Mouse (Mus musculus) forebrain, embryonic 10.5 days (tissue): Measurements from ENCODE around the gene Pou3f1. TPM values are rescaled to one million over a fixed set of nuclear protein-coding genes. Genes with fewer than 3 reads are reported as not detected.

Experiments
- DNase-seq: peaks from one replicate; pipeline ENCODE4 v3.0.0-alpha.2; 2017; ENCODE audit warnings: low spot score; ENCODE audit errors: extremely low spot score
- H3K27ac ChIP-seq: fragments of 300-500 bp; sonication (generic); 2 replicates; pipeline ENCODE4 v1.5.1; 2016; ENCODE audit warnings: mild to moderate bottlenecking
- H3K27me3 ChIP-seq: fragments of 300-500 bp; sonication (generic); 2 replicates; pipeline ENCODE4 v1.6.1; 2016; ENCODE audit warnings: mild to moderate bottlenecking; ENCODE audit not compliant: poor library complexity, severe bottlenecking
- H3K36me3 ChIP-seq: fragments of 300-500 bp; sonication (generic); replicated peaks from 2 replicates; pipeline ENCODE4 v1.6.1; 2016; ENCODE audit warnings: mild to moderate bottlenecking, moderate library complexity
- H3K4me1 ChIP-seq: fragments of 300-500 bp; sonication (generic); 2 replicates; pipeline ENCODE4 v1.6.1; 2016
- H3K4me3 ChIP-seq: fragments of 300-500 bp; sonication (generic); 2 replicates; pipeline ENCODE4 v1.5.1; 2016; ENCODE audit warnings: mild to moderate bottlenecking, moderate library complexity
- H3K9me3 ChIP-seq: fragments of 300-500 bp; sonication (generic); 2 replicates; pipeline ENCODE4 v1.6.1; 2016; ENCODE audit warnings: mild to moderate bottlenecking, moderate library complexity
- WGBS: fragments of 180-500 bp; shearing (Covaris S2); methylation state at CpG from one replicate; pipeline ENCODE4 v1.1.7; 2016; 5-methylcytosine and 5-hydroxymethylcytosine counted together
- polyA plus RNA-seq: library from polyadenylated mRNA; unstranded; fragments of >200 nt; fragmentation: Nextera tagmentation; extraction: Ambion mirVana; gene quantifications from 2 replicates; pipeline ENCODE4 v1.2.1, GENCODE M21; 2016

The Pou3f1 gene
- polyA plus RNA-seq, 1 experiment from 2014 or later: 3.0 TPM

GRCm38 (mm10) chr4:124675958-124676357 lies 19.4 kb downstream of the Pou3f1 start:
- H3K36me3 ChIP-seq: peaks cover 49% of the 10 kb centered on the region
- DNase-seq: no peak
- H3K9me3 ChIP-seq: no peaks in the 10 kb centered on the region
- H3K4me3 ChIP-seq: no peak overlapping the region
- H3K4me1 ChIP-seq: peaks cover 38% of the 10 kb centered on the region
- no peak overlapping the region for H3K27ac ChIP-seq
- peaks cover 39% of the 10 kb centered on the region for H3K27me3 ChIP-seq
- WGBS: 89% methylated on average over 6 of the region's 6 CpGs

GRCm38 (mm10) chr4:124682270-124682669 lies 25.7 kb downstream of the Pou3f1 start:
- H3K4me3 ChIP-seq: no peak overlapping the region
- no peaks in the 10 kb centered on the region for H3K27me3 ChIP-seq
- H3K27ac ChIP-seq: no peak overlapping the region
- 70% methylated on average over 7 of the region's 7 CpGs for WGBS
- H3K9me3 ChIP-seq: no peaks in the 10 kb centered on the region
- H3K4me1 ChIP-seq: no peaks in the 10 kb centered on the region
- no peak for DNase-seq
- H3K36me3 ChIP-seq: peaks cover 97% of the 10 kb centered on the region

- H3K4me1 ChIP-seq: no peaks in the 10 kb centered on the region
- H3K9me3 ChIP-seq: no peaks in the 10 kb centered on the region
- WGBS: 95% methylated on average over 4 of the region's 4 CpGs
- DNase-seq: no peak
- no peaks in the 10 kb centered on the region for H3K27me3 ChIP-seq
- peaks cover 97% of the 10 kb centered on the region for H3K36me3 ChIP-seq
- H3K4me3 ChIP-seq: no peak overlapping the region
- no peak overlapping the region for H3K27ac ChIP-seq
These were observed 26.9 kb downstream of the Pou3f1 start for GRCm38 (mm10) chr4:124683474-124683873.

- Histone ChIP-seq H3K9me3 (no peaks in the 10 kb centered on the region), H3K36me3 (peaks cover 93% of the 10 kb centered on the region), H3K4me3 (no peak overlapping the region), H3K4me1 (no peaks in the 10 kb centered on the region), H3K27ac (no peak overlapping the region), H3K27me3 (no peaks in the 10 kb centered on the region)
- no peak for DNase-seq
- 83% methylated on average over 4 of the region's 4 CpGs for WGBS
These were observed 28.4 kb downstream of the Pou3f1 start for GRCm38 (mm10) chr4:124685004-124685403.

GRCm38 (mm10) chr4:124685453-124685852 lies 28.8 kb downstream of the Pou3f1 start:
- Histone ChIP-seq H3K9me3 (no peaks in the 10 kb centered on the region), H3K36me3 (peaks cover 89% of the 10 kb centered on the region), H3K27me3 (no peaks in the 10 kb centered on the region), H3K27ac (no peak overlapping the region), H3K4me1 (no peaks in the 10 kb centered on the region), H3K4me3 (no peak overlapping the region)
- WGBS: 91% methylated on average over 8 of the region's 8 CpGs
- DNase-seq: no peak

GRCm38 (mm10) chr4:124685897-124686402 lies 29.3 kb downstream of the Pou3f1 start:
- Histone ChIP-seq H3K36me3 (peaks cover 85% of the 10 kb centered on the region), H3K27me3 (no peaks in the 10 kb centered on the region), H3K9me3 (no peaks in the 10 kb centered on the region), H3K4me3 (no peak overlapping the region), H3K4me1 (peaks cover 5% of the 10 kb centered on the region), H3K27ac (no peak overlapping the region)
- no peak for DNase-seq
- WGBS: 91% methylated on average over 8 of the region's 8 CpGs

- no peak overlapping the region for H3K4me3 ChIP-seq
- peaks cover 43% of the 10 kb centered on the region for H3K4me1 ChIP-seq
- peaks cover 35% of the 10 kb centered on the region for H3K36me3 ChIP-seq
- no peaks in the 10 kb centered on the region for H3K9me3 ChIP-seq
- peaks cover 23% of the 10 kb centered on the region for H3K27me3 ChIP-seq
- WGBS: 89% methylated on average over 8 of the region's 8 CpGs
- H3K27ac ChIP-seq: no peak overlapping the region
- no peak for DNase-seq
These were observed 34.8 kb downstream of the Pou3f1 start for GRCm38 (mm10) chr4:124691455-124691854.

GRCm38 (mm10) chr4:124692416-124692861 lies 35.8 kb downstream of the Pou3f1 start:
- DNase-seq: no peak
- peak overlapping the region; percentile 96 for H3K4me3 ChIP-seq
- peak overlapping the region; percentile 90 for H3K27ac ChIP-seq
- H3K9me3 ChIP-seq: no peaks in the 10 kb centered on the region
- H3K4me1 ChIP-seq: peaks cover 43% of the 10 kb centered on the region
- 75% methylated on average over 3 of the region's 3 CpGs for WGBS
- H3K27me3 ChIP-seq: peaks cover 23% of the 10 kb centered on the region
- H3K36me3 ChIP-seq: peaks cover 26% of the 10 kb centered on the region

- H3K4me3 ChIP-seq: peak within 1 kb of the TSS; percentile 96
- no peaks in the 10 kb centered on the region for H3K9me3 ChIP-seq
- peaks cover 25% of the 10 kb centered on the region for H3K27me3 ChIP-seq
- under 1% methylated on average over 43 of the region's 43 CpGs for WGBS
- peak; percentile 88 for DNase-seq
- peaks cover 17% of the 10 kb centered on the region for H3K36me3 ChIP-seq
- peak within 1 kb of the TSS; percentile 90 for H3K27ac ChIP-seq
- peaks cover 43% of the 10 kb centered on the region for H3K4me1 ChIP-seq
These were observed 36.7 kb downstream of the Pou3f1 start, which contains the start of gene Utp11 for GRCm38 (mm10) chr4:124693135-124693894. Gene Utp11, minus strand, starts transcription at chr4:124693600.

GRCm38 (mm10) chr4:124694572-124694971 lies 38.0 kb downstream of the Pou3f1 start:
- DNase-seq: no peak
- H3K27ac ChIP-seq: no peak overlapping the region
- H3K27me3 ChIP-seq: peaks cover 37% of the 10 kb centered on the region
- H3K4me3 ChIP-seq: no peak overlapping the region
- peaks cover 5% of the 10 kb centered on the region for H3K36me3 ChIP-seq
- H3K4me1 ChIP-seq: peaks cover 51% of the 10 kb centered on the region
- H3K9me3 ChIP-seq: no peaks in the 10 kb centered on the region
- WGBS: 77% methylated on average over 2 of the region's 2 CpGs

GRCm38 (mm10) chr4:124695786-124696516 lies 39.3 kb downstream of the Pou3f1 start:
- Histone ChIP-seq H3K4me1 (peaks cover 60% of the 10 kb centered on the region), H3K4me3 (0 out of 2 replicates have a peak overlapping the region, but pooled peaks have one; percentile 3), H3K27me3 (peaks cover 41% of the 10 kb centered on the region), H3K27ac (0 out of 2 replicates have a peak overlapping the region, but pooled peaks have one; percentile 20), H3K36me3 (0 out of 2 replicates have a peak, but pooled peaks cover 3% of the 10 kb centered on the region), H3K9me3 (no peaks in the 10 kb centered on the region)
- WGBS: 17% methylated on average over 18 of the region's 18 CpGs
- no peak for DNase-seq

GRCm38 (mm10) chr4:124699791-124700190 lies 43.2 kb downstream of the Pou3f1 start:
- Histone ChIP-seq H3K27ac (peak overlapping the region; percentile 94), H3K36me3 (no peaks in the 10 kb centered on the region), H3K9me3 (no peaks in the 10 kb centered on the region), H3K4me1 (peaks cover 69% of the 10 kb centered on the region), H3K27me3 (peaks cover 34% of the 10 kb centered on the region), H3K4me3 (peak overlapping the region; percentile 91)
- DNase-seq: no peak
- 4% methylated on average over 6 of the region's 6 CpGs for WGBS
